Mouse (Mus musculus) heart, embryonic 14.5 days (tissue): Measurements from ENCODE around the gene Sox5. TPM values are rescaled to one million over a fixed set of nuclear protein-coding genes. Genes with fewer than 3 reads are reported as not detected.
A peak's percentile ranks its signal among the peaks of the same experiment; 100 is the strongest.

Experiments used
- ATAC-seq: fragments of 200-750 bp; cut with Nextera tagmentation; 2 replicates; pipeline ENCODE4 v1.8.0; 2017; ENCODE audit warnings: low read depth, moderate TSS enrichment; ENCODE audit not compliant: insufficient number of reproducible peaks, insufficient read depth, low FRiP score
- H3K27ac ChIP-seq, 2 experiments: fragments of 200-500 bp in 1 of 2; fragments of 300-500 bp in 1 of 2; sonication (generic) in 1 of 2; replicated peaks in 1 of 2; 2 replicates each; pipeline ENCODE4 v1.5.1; 2012 to 2014; ENCODE audit warnings: low read depth in 2 of 2, low read length in 2 of 2, control low read depth in 1 of 2, mild to moderate bottlenecking in 1 of 2, mixed read lengths in 1 of 2; ENCODE audit not compliant: control insufficient read depth in 1 of 2, insufficient read depth in 1 of 2
- H3K27me3 ChIP-seq: fragments of 300-500 bp; sonication (generic); 2 replicates; pipeline ENCODE4 v1.6.1; 2014; ENCODE audit warnings: mild to moderate bottlenecking, low read length, control low read depth; ENCODE audit not compliant: control insufficient read depth, insufficient read depth
- H3K36me3 ChIP-seq: fragments of 300-500 bp; sonication (generic); 2 replicates; pipeline ENCODE4 v1.6.1; 2014; ENCODE audit warnings: mild to moderate bottlenecking, control low read depth, low read length, mixed read lengths; ENCODE audit not compliant: control insufficient read depth, insufficient read depth
- H3K4me1 ChIP-seq, 2 experiments: fragments of 200-500 bp in 1 of 2; fragments of 300-500 bp in 1 of 2; sonication (generic) in 1 of 2; 2 replicates each; pipeline ENCODE4 v1.6.1; 2012 to 2014; ENCODE audit warnings: low read length in 2 of 2, control low read depth in 1 of 2, mixed read lengths in 1 of 2; ENCODE audit not compliant: control insufficient read depth in 2 of 2, insufficient read depth in 2 of 2
- H3K4me2 ChIP-seq: fragments of 300-500 bp; sonication (generic); 2 replicates; pipeline ENCODE4 v1.6.1; 2014; ENCODE audit warnings: mild to moderate bottlenecking, low read length
- H3K4me3 ChIP-seq, 2 experiments: fragments of 200-500 bp in 1 of 2; fragments of 300-500 bp in 1 of 2; sonication (generic) in 1 of 2; 2 replicates each; pipeline ENCODE4 v1.5.1; 2012 to 2014; ENCODE audit warnings: low read length in 2 of 2, mild to moderate bottlenecking in 2 of 2, control low read depth in 1 of 2, low read depth in 1 of 2, moderate library complexity in 1 of 2; ENCODE audit not compliant: control insufficient read depth in 1 of 2, insufficient read depth in 1 of 2
- H3K9ac ChIP-seq: fragments of 300-500 bp; sonication (generic); 2 replicates; pipeline ENCODE4 v1.6.1; 2014; ENCODE audit warnings: mild to moderate bottlenecking, low read length
- H3K9me3 ChIP-seq: fragments of 300-500 bp; sonication (generic); 2 replicates; pipeline ENCODE4 v1.6.1; 2016; ENCODE audit warnings: low read length, control low read depth; ENCODE audit not compliant: control insufficient read depth
- WGBS: fragments of 180-500 bp; shearing (Covaris S2); extraction: QIAGEN DNeasy Blood & Tissue Kit; methylation state at CpG from one replicate; pipeline ENCODE4 v1.1.7; 2014; 5-methylcytosine and 5-hydroxymethylcytosine counted together
- polyA plus RNA-seq: library from polyadenylated mRNA; unstranded; fragments of >200 nt; fragmentation: Nextera tagmentation; extraction: Ambion mirVana; gene quantifications from 2 replicates; pipeline ENCODE4 v1.2.1, GENCODE M21; 2014

Sox5 gene
- polyA plus RNA-seq, 1 experiment from 2014 or later: 10.6 TPM

DNA sequence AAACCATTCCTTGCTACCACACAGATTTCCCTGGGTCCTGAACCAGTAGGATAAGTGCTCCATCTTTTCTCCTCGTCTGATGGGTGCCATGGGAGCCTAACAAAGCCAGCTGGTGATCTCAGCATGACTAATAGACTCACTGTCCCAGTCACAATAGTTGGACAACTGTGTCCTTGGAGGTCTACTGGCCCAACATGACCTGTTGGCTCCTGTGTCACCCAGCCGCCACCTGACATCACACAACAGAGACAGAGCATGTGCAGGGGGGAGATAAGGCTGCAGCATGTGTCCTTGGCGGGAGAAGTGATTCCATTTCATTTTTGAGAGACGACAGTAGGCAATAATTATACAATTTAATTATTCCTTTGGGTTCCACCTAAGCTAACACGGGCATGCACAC, 143.2 kb downstream of the Sox5 start:
- no peaks in the 10 kb centered on the region for H3K27me3 ChIP-seq
- no peak overlapping the region for H3K4me2 ChIP-seq
- no peak overlapping the region for H3K4me3 ChIP-seq
- no peak overlapping the region for H3K27ac ChIP-seq
- no peak overlapping the region for H3K9ac ChIP-seq
- no peak for ATAC-seq
- H3K4me1 ChIP-seq: peaks cover 0 to 2% of the 10 kb centered on the region in 2 experiments; a peak in 1 of 4 replicates
- no peaks in the 10 kb centered on the region for H3K9me3 ChIP-seq
- H3K36me3 ChIP-seq: no peaks in the 10 kb centered on the region
- 75% methylated on average over 5 of the region's 5 CpGs for WGBS

GRCm38 (mm10) chr6:144627539-144628115, 154.2 kb downstream of the Sox5 start:
- Histone ChIP-seq H3K4me1 (no peaks in the 10 kb centered on the region), H3K27ac (no peak overlapping the region), H3K36me3 (no peaks in the 10 kb centered on the region), H3K4me3 (no peak overlapping the region), H3K9ac (no peak overlapping the region), H3K27me3 (no peaks in the 10 kb centered on the region), H3K9me3 (no peaks in the 10 kb centered on the region), H3K4me2 (no peak overlapping the region)
- no peak for ATAC-seq
- 56% methylated on average over 7 of the region's 7 CpGs for WGBS

DNA sequence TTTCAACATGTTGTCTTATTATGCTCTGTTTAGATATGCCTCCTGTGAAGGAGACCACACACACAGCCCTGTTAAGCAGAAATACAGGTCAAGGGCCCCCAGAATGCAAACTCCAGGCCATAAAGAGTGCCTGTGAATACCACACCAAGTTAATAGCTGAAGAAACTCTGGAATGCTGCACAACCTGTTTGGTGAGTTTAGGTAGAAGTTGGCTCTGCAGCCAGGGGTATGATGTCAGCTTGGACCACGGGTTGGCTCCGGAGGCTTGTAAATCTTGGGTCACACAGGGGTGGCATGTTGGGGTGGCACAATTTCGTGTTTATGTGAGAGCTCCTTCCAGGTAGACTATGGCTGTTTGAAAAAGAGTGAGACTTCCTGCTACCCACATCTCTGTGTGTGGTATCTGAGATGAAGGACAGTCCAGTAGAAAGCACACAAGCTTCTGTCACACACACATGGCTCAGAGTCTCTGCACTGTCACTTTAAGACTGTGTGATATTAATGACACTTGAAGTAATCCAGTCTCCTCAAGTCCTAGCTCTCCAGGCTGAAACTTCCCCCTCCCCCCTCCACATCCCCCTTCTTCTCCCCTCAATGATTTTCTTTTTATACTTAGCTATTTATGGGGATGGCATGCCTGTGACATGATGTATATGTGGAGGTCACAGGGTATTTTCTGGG, 160.5 kb downstream of the Sox5 start:
- Histone ChIP-seq H3K4me1 (peaks cover 2 to 8% of the 10 kb centered on the region in 2 experiments; a peak in 2 of 4 replicates), H3K4me3 (no peak overlapping the region), H3K9me3 (no peaks in the 10 kb centered on the region), H3K27ac (no peak overlapping the region), H3K4me2 (no peak overlapping the region), H3K27me3 (no peaks in the 10 kb centered on the region), H3K36me3 (no peaks in the 10 kb centered on the region), H3K9ac (no peak overlapping the region)
- ATAC-seq: no peak
- 54% methylated on average over 3 of the region's 3 CpGs for WGBS

DNA sequence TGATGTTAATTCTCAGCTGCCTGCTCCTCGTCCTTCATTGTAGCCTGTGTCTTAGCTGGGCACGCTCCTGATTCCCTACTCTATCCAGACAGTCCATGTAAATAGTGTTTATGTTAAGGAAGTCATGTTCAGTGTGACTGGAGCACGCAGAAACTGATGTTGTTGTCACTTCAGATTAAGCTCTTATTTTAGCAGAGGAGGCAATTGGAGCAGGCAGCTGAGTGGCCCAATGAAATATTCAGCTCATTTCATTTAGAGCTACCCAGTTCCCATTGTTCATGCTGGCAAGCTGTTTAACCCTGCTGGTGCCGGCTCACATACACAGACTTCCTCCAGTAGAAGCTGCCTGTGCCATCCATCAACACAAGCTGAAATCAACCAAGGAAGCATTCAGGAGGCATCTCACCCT, 170.4 kb downstream of the Sox5 start:
- H3K4me1 ChIP-seq: peaks cover 6 to 8% of the 10 kb centered on the region in 2 experiments; a peak in 3 of 4 replicates
- H3K27me3 ChIP-seq: no peaks in the 10 kb centered on the region
- no peak for ATAC-seq
- H3K9me3 ChIP-seq: no peaks in the 10 kb centered on the region
- H3K9ac ChIP-seq: no peak overlapping the region
- 33% methylated on average over 4 of the region's 4 CpGs for WGBS
- H3K36me3 ChIP-seq: no peaks in the 10 kb centered on the region
- H3K4me2 ChIP-seq: peak overlapping the region; percentile 39
- H3K4me3 ChIP-seq: no peak overlapping the region
- no peak overlapping the region for H3K27ac ChIP-seq

DNA sequence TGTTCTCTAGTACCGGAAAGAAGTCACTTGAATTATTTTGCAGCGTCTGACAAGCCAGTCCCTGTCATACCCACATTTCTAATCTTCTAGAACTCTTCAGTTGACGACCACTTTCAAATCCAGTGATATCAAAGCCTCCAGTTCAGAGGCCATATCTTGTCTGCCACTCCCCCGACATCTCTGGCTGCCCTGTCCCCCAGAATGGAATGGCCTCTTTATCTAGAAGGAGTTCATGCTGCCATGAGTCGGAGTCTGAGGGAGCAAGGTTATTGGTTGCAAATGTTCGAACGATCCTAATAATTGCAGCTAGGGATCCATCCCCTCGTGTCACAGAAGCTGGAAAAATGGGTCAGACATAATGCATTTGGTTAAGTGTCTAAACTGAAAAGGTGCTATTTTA, 170.9 kb downstream of the Sox5 start:
- no peak overlapping the region for H3K27ac ChIP-seq
- H3K9ac ChIP-seq: no peak overlapping the region
- ATAC-seq: no peak
- H3K27me3 ChIP-seq: no peaks in the 10 kb centered on the region
- WGBS: 39% methylated on average over 8 of the region's 8 CpGs
- H3K4me3 ChIP-seq: no peak overlapping the region
- peaks cover 6 to 8% of the 10 kb centered on the region in 2 experiments; a peak in 3 of 4 replicates for H3K4me1 ChIP-seq
- H3K36me3 ChIP-seq: no peaks in the 10 kb centered on the region
- peak overlapping the region; percentile 39 for H3K4me2 ChIP-seq
- H3K9me3 ChIP-seq: no peaks in the 10 kb centered on the region

- Histone ChIP-seq H3K27me3 (no peaks in the 10 kb centered on the region), H3K4me2 (no peak overlapping the region), H3K4me1 (0 out of 4 replicates have a peak, but pooled peaks cover 2 to 3% of the 10 kb centered on the region in 2 experiments), H3K9ac (no peak overlapping the region), H3K4me3 (no peak overlapping the region), H3K36me3 (no peaks in the 10 kb centered on the region), H3K27ac (no peak overlapping the region), H3K9me3 (no peaks in the 10 kb centered on the region)
- WGBS: 65% methylated on average over 4 of the region's 4 CpGs
- no peak for ATAC-seq
Measured at GRCm38 (mm10) chr6:144602883-144603282, 178.9 kb downstream of the Sox5 start.

DNA sequence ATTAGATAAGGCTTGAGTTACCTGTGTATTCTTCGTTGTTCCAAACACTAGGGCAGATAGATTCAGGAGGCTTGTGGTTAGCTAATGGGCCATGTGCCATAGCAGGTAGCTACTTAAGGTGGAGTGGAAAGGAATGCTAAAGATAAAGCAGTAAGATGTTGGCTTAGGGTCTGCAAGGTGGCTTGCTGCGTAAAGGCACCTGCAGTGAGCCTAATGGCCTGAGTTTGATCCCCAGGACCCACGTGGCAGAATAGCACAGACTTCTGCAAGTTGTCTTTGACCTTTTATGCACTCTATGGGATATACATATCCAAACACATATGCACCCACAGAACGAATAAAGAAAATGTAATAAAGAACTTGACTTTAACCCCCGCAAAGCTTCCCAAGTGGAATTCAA, 181.4 kb downstream of the Sox5 start:
- Histone ChIP-seq H3K27me3 (no peaks in the 10 kb centered on the region; the same call in 1 of the 2 replicates), H3K27ac (no peak overlapping the region), H3K4me3 (no peak overlapping the region), H3K4me2 (no peak overlapping the region), H3K9me3 (no peaks in the 10 kb centered on the region), H3K4me1 (0 out of 4 replicates have a peak, but pooled peaks cover 2 to 3% of the 10 kb centered on the region in 2 experiments), H3K9ac (no peak overlapping the region), H3K36me3 (no peaks in the 10 kb centered on the region)
- WGBS: 82% methylated on average over 5 of the region's 5 CpGs
- no peak for ATAC-seq
